Mouse (Mus musculus) lung, adult 2 months (tissue): ENCODE results near the gene Fads2.

Source experiments
- CTCF ChIP-seq: fragments of 200-500 bp; IDR thresholded peaks from 2 replicates; pipeline ENCODE4 v1.5.1; 2011; ENCODE audit warnings: mild to moderate bottlenecking, low read length, control low read depth; ENCODE audit not compliant: insufficient read depth
- POLR2A ChIP-seq: fragments of 200-500 bp; IDR thresholded peaks from 2 replicates; pipeline ENCODE4 v1.6.1; 2011; ENCODE audit warnings: low read depth, mild to moderate bottlenecking, control low read depth, low read length, borderline replicate concordance; ENCODE audit errors: extremely low read depth

GRCm38 (mm10) chr19:10057486-10058351, 43.8 kb downstream of the Fads2 start:
- TF ChIP-seq POLR2A (no peak), CTCF (no peak)
